Mouse (Mus musculus) spleen, adult 2 months (tissue): ENCODE results near the gene Nckap5. TPM values are rescaled to one million over a fixed set of nuclear protein-coding genes. Genes with fewer than 3 reads are reported as not detected.

Source experiments
- DNase-seq, 2 experiments: peaks; one replicate each; pipeline versions ENCODE4 v3.0.0 to v3.0.0-alpha.2; 2012 to 2021; ENCODE audit warnings: low spot score in 2 of 2, low read depth in 1 of 2
- H3K27ac ChIP-seq: fragments of 200-500 bp; 2 replicates; pipeline ENCODE4 v1.5.1; 2012; ENCODE audit warnings: low read length, inconsistent platforms; ENCODE audit not compliant: insufficient read depth
- H3K27me3 ChIP-seq: fragments of 200-500 bp; 2 replicates; pipeline ENCODE4 v1.6.1; 2012; ENCODE audit warnings: mild to moderate bottlenecking, moderate library complexity, low read length, inconsistent platforms; ENCODE audit not compliant: control insufficient read depth, insufficient read depth
- H3K36me3 ChIP-seq: fragments of 200-500 bp; 2 replicates; pipeline ENCODE4 v1.6.1; 2012; ENCODE audit warnings: mild to moderate bottlenecking, low read length, inconsistent platforms; ENCODE audit not compliant: control insufficient read depth, insufficient read depth
- H3K4me1 ChIP-seq: fragments of 200-500 bp; 2 replicates; pipeline ENCODE4 v1.6.1; 2011; ENCODE audit warnings: inconsistent platforms; ENCODE audit not compliant: control insufficient read depth, insufficient read depth, insufficient read length
- H3K4me3 ChIP-seq: fragments of 200-500 bp; 2 replicates; pipeline ENCODE4 v1.5.1; 2011; ENCODE audit warnings: mild to moderate bottlenecking, inconsistent platforms; ENCODE audit not compliant: insufficient read depth, insufficient read length; ENCODE audit errors: extremely low read depth
- CTCF ChIP-seq: fragments of 200-500 bp; IDR thresholded peaks from 2 replicates; pipeline ENCODE4 v1.5.1; 2011; ENCODE audit warnings: mild to moderate bottlenecking, inconsistent platforms; ENCODE audit not compliant: insufficient read depth, insufficient read length, insufficient replicate concordance; ENCODE audit errors: extremely low read depth
- POLR2A ChIP-seq: fragments of 200-500 bp; IDR thresholded peaks from 2 replicates; pipeline ENCODE4 v1.6.1; 2011; ENCODE audit warnings: low read depth, low read length, inconsistent platforms
- WGBS: fragments of 180-500 bp; shearing (Covaris S2); methylation state at CpG from one replicate; pipeline ENCODE4 v1.1.7; 2018; 5-methylcytosine and 5-hydroxymethylcytosine counted together
- polyA plus RNA-seq: library from polyadenylated mRNA; depleted of rRNA; stranded (reverse); fragments of >200 nt; gene quantifications from 2 replicates; pipeline ENCODE4 v1.2.3, GENCODE M21; 2012

The Nckap5 gene
- polyA plus RNA-seq, 1 experiment: 0.26 TPM

GRCm38 (mm10) chr1:126752247-126753037 is 78.2 kb downstream of the Nckap5 start:
- 65% methylated on average over 13 of the region's 13 CpGs for WGBS
- Histone ChIP-seq H3K27me3 (no peaks in the 10 kb centered on the region), H3K4me1 (no peaks in the 10 kb centered on the region), H3K27ac (no peak overlapping the region), H3K36me3 (no peaks in the 10 kb centered on the region), H3K4me3 (no peak overlapping the region)
- DNase-seq: no peak
- no peak for TF ChIP-seq POLR2A
- no peak for TF ChIP-seq CTCF

GRCm38 (mm10) chr1:126751137-126751536 is 79.5 kb downstream of the Nckap5 start:
- H3K4me3 ChIP-seq: no peak overlapping the region
- H3K27ac ChIP-seq: no peak overlapping the region
- H3K27me3 ChIP-seq: no peaks in the 10 kb centered on the region
- no peak for DNase-seq
- H3K36me3 ChIP-seq: no peaks in the 10 kb centered on the region
- no peaks in the 10 kb centered on the region for H3K4me1 ChIP-seq
- WGBS: 94% methylated on average over 6 of the region's 6 CpGs
- TF ChIP-seq POLR2A (no peak), CTCF (no peak)

GRCm38 (mm10) chr1:126750156-126750555 is 80.4 kb downstream of the Nckap5 start:
- TF ChIP-seq POLR2A: no peak
- TF ChIP-seq CTCF: no peak
- WGBS: 85% methylated on average over 3 of the region's 3 CpGs
- DNase-seq: no peak
- Histone ChIP-seq H3K27me3 (no peaks in the 10 kb centered on the region), H3K27ac (no peak overlapping the region), H3K4me3 (no peak overlapping the region), H3K36me3 (no peaks in the 10 kb centered on the region), H3K4me1 (no peaks in the 10 kb centered on the region)

DNA sequence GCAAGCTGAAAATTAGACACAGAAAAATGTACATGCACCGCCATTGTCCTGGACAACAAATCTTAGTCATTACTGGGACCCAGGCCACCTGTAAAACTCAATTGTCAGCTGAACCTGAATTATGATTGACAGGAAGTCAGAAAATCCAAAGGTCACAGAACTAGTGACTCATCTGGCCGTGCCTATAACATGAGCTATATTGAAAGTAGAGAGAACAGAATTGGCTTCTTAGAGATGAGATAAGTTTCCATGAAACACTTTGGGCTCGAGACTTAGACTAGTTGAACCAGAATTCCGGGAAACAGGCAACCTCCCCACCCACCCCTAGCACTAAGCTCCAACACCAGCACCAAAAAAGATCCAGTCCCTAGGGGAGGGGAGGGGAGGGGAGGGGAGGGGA is 82.7 kb downstream of the Nckap5 start:
- no peak overlapping the region for H3K4me3 ChIP-seq
- no peak for DNase-seq
- no peak overlapping the region for H3K27ac ChIP-seq
- no peaks in the 10 kb centered on the region for H3K36me3 ChIP-seq
- 70% methylated on average over 4 of the region's 4 CpGs for WGBS
- TF ChIP-seq CTCF (no peak), POLR2A (no peak)
- H3K4me1 ChIP-seq: no peaks in the 10 kb centered on the region
- H3K27me3 ChIP-seq: no peaks in the 10 kb centered on the region

DNA sequence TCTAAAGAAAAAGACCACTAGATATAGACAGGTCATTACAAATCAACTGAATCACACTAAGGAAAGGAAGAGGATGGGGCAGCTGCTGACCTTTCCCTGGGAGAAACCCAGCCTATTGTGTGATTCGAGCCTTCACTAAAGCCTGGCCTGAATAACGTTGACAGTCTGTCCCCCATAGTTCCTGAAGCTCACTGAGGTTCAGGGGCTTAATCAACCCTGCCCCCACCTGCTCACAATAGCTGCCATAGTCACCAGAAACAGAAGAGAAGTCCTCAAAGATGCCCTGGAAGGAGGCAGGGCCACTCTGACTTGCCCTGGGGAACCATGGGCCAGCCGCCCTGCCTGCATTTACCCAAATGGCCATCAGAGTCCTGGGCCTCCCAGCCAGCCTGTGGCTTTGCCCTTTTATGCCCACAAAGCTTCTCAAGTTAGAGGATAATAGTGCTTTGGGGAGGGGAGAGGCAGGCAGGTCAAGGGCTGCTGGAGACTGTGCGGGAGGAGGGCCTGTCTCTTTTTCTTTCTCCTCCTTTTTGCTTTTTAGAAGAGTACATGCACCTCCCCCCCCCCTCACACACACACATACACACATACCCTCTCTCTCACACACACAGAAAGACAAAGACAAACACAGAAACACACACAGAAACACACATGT is 85.0 kb downstream of the Nckap5 start:
- no peaks in the 10 kb centered on the region for H3K36me3 ChIP-seq
- H3K4me1 ChIP-seq: no peaks in the 10 kb centered on the region
- 68% methylated on average over 4 of the region's 4 CpGs for WGBS
- H3K27ac ChIP-seq: no peak overlapping the region
- H3K27me3 ChIP-seq: no peaks in the 10 kb centered on the region
- TF ChIP-seq CTCF (no peak), POLR2A (no peak)
- no peak overlapping the region for H3K4me3 ChIP-seq
- DNase-seq: no peak

- no peaks in the 10 kb centered on the region for H3K4me1 ChIP-seq
Observed at GRCm38 (mm10) chr1:126744631-126745305, 85.8 kb downstream of the Nckap5 start.

More at GRCm38 (mm10) chr1:126744631-126745305, 85.8 kb downstream of the Nckap5 start:
- Histone ChIP-seq H3K27me3 (no peaks in the 10 kb centered on the region), H3K27ac (no peak overlapping the region), H3K36me3 (no peaks in the 10 kb centered on the region), H3K4me3 (no peak overlapping the region)
- whole genome bisulfite sequencing: 91% methylated on average over 14 of the region's 14 CpGs
- DNase-seq: no peak
- TF ChIP-seq CTCF: no peak
- TF ChIP-seq POLR2A: no peak
